ENCODE assay signal across 13 mouse cellular contexts in the genomic region with DNA sequence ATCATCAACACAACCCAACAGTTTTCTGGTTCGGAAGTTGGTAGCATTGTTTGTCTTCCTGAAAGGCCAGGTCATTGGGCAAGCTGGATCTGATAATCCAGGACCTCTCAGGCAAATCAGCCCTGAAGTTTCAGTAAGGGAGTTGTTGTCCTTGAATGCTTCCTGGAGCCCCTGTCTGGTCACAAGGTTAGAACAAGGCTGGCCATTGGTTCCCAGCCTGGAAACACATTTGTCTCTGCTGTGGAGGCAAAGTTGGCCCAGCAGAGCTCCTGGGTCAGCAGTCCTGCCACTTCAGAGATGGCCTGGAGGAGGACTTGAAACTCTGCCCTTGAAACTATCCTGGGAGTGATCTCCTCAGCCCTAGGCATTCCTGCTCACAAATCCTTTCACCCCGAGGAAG. TPM values are rescaled to one million over a fixed set of nuclear protein-coding genes. Genes with fewer than 3 reads are reported as not detected.
DNase-seq lines count a peak whose midpoint lies in the region; ATAC-seq and TF ChIP-seq lines count a peak whose summit lies in the region.
"Had no signal": no experiment of that assay in that cellular context is flagged by ENCODE, and none has a peak within 500 bp of the region (broad histone marks: within the 10 kb centered on the region; RNA-seq: fewer than 3 reads in every experiment).

No protein-coding gene starts in this region.

- 0 out of 2 replicates have a peak overlapping the region, but pooled peaks have one; percentile 79 for H3K4me3 ChIP-seq in intestine, postnatal 0 days (ENCODE audit: low read depth, low read length)
- no peak overlapping the region for H3K4me3 ChIP-seq in intestine, embryonic 16.5 days (ENCODE audit: low read length)
- H3K4me3 ChIP-seq in bone marrow, adult 2 months (replicated peaks; ENCODE audit: control insufficient read depth, low read depth, low read length) = peak overlapping the region; percentile 83
- peak overlapping the region; percentile 64; the same call in 1 of the 2 replicates for H3K4me3 ChIP-seq in liver, postnatal 0 days (ENCODE audit: low read depth, low read length)
- H3K4me3 ChIP-seq: limb, embryonic 10.5 days had no signal

- H3K27me3 ChIP-seq in intestine, postnatal 0 days (replicated peaks; ENCODE audit: control insufficient read depth, insufficient read depth, low read length) = no peaks in the 10 kb centered on the region
- no peaks in the 10 kb centered on the region; the same call in 1 of the 2 replicates for H3K27me3 ChIP-seq in intestine, embryonic 16.5 days (replicated peaks; ENCODE audit: control insufficient read depth, insufficient read depth, low read length)
- H3K27me3 ChIP-seq in liver, postnatal 0 days (ENCODE audit: insufficient read depth, low read length) = peaks cover 12% of the 10 kb centered on the region; the same call in 1 of the 2 replicates

- no peak overlapping the region for H3K27ac ChIP-seq in intestine, postnatal 0 days (ENCODE audit: low read depth, low read length)
- H3K27ac ChIP-seq in intestine, embryonic 16.5 days (ENCODE audit: low read length) = no peak overlapping the region
- H3K27ac ChIP-seq in bone marrow, adult 2 months (ENCODE audit: control insufficient read depth, insufficient read depth, low read depth, low read length, poor library complexity) = no peak overlapping the region
- H3K27ac ChIP-seq in liver, postnatal 0 days (ENCODE audit: low read depth) = no peak overlapping the region
- H3K27ac ChIP-seq: embryonic facial prominence, embryonic 12.5 days; limb, embryonic 10.5 days; macrophage had no signal

- ATAC-seq in intestine, postnatal 0 days = no peak
- ATAC-seq in intestine, embryonic 16.5 days = no peak
- no peak for ATAC-seq in liver, postnatal 0 days

- WGBS in intestine, postnatal 0 days = 70% methylated on average over 2 of the region's 2 CpGs
- WGBS in intestine, embryonic 16.5 days = 73% methylated on average over 2 of the region's 2 CpGs
- WGBS in bone marrow, adult 2 months = 13% methylated on average over 2 of the region's 2 CpGs
- 28% methylated on average over 2 of the region's 2 CpGs for WGBS in liver, postnatal 0 days (ENCODE audit: insufficient replicate concordance)

- peak; percentile 40 for DNase-seq in adrenal gland, postnatal 14 days
- DNase-seq in adrenal gland, postnatal 4 days (ENCODE audit: low spot score in 2 of 2) = no peak
- DNase-seq in liver, postnatal 0 days = no peak
- no peak for DNase-seq in natural killer cell, adult 2 months (ENCODE audit: low spot score in 2 of 2)
- no peak for DNase-seq in kidney, adult 9 months
- DNase-seq: cerebellum, adult 11-12 months had no signal

- 0 out of 2 replicates have a peak, but pooled peaks cover 3% of the 10 kb centered on the region for H3K36me3 ChIP-seq in intestine, postnatal 0 days (ENCODE audit: control insufficient read depth, insufficient read depth)
- H3K36me3 ChIP-seq in intestine, embryonic 16.5 days (ENCODE audit: control insufficient read depth, insufficient read depth, low read length) = no peaks in the 10 kb centered on the region
- H3K36me3 ChIP-seq in liver, postnatal 0 days (replicated peaks; ENCODE audit: insufficient read depth, low read length) = no peaks in the 10 kb centered on the region
- H3K36me3 ChIP-seq: embryonic facial prominence, embryonic 12.5 days; limb, embryonic 10.5 days had no signal

- H3K4me2 ChIP-seq in intestine, postnatal 0 days (replicated peaks; ENCODE audit: low read depth) = peak overlapping the region; percentile 1; the same call in 1 of the 2 replicates
- no peak overlapping the region for H3K4me2 ChIP-seq in intestine, embryonic 16.5 days (ENCODE audit: low read depth, low read length)
- H3K4me2 ChIP-seq in liver, postnatal 0 days (ENCODE audit: low read depth, low read length) = peak overlapping the region; percentile 89

- H3K4me1 ChIP-seq in intestine, postnatal 0 days (replicated peaks; ENCODE audit: control insufficient read depth, insufficient read depth, low read length) = no peaks in the 10 kb centered on the region
- 0 out of 2 replicates have a peak, but pooled peaks cover 2% of the 10 kb centered on the region for H3K4me1 ChIP-seq in intestine, embryonic 16.5 days (ENCODE audit: control insufficient read depth, insufficient read depth, low read length)
- peaks cover 5% of the 10 kb centered on the region; the same call in 1 of the 2 replicates for H3K4me1 ChIP-seq in bone marrow, adult 2 months (ENCODE audit: control insufficient read depth, insufficient read depth, low read length)
- H3K4me1 ChIP-seq in liver, postnatal 0 days (ENCODE audit: insufficient read depth) = peaks cover 7% of the 10 kb centered on the region; the same call in 1 of the 2 replicates

- H3K9ac ChIP-seq in intestine, postnatal 0 days (ENCODE audit: low read depth, low read length) = no peak overlapping the region
- no peak overlapping the region for H3K9ac ChIP-seq in intestine, embryonic 16.5 days (ENCODE audit: low read depth, low read length)
- no peak overlapping the region for H3K9ac ChIP-seq in liver, postnatal 0 days (replicated peaks)
- H3K9ac ChIP-seq: embryonic facial prominence, embryonic 12.5 days had no signal

- no peak for TF ChIP-seq CTCF in intestine, postnatal 0 days (IDR thresholded peaks at IDR 0.05; ENCODE audit: low read depth)
- TF ChIP-seq CTCF in bone marrow, adult 2 months (IDR thresholded peaks at IDR 0.05; ENCODE audit: control insufficient read depth, insufficient read depth, low read length) = no peak
- no peak for TF ChIP-seq CTCF in liver, postnatal 0 days (IDR thresholded peaks at IDR 0.05; ENCODE audit: low read depth)

- no peaks in the 10 kb centered on the region for H3K9me3 ChIP-seq in intestine, postnatal 0 days (ENCODE audit: control insufficient read depth)
- H3K9me3 ChIP-seq in intestine, embryonic 16.5 days (ENCODE audit: control insufficient read depth, low read length) = no peaks in the 10 kb centered on the region
- H3K9me3 ChIP-seq in liver, postnatal 0 days (ENCODE audit: low read length) = no peaks in the 10 kb centered on the region
- H3K9me3 ChIP-seq: embryonic facial prominence, embryonic 12.5 days; limb, embryonic 10.5 days had no signal

- TF ChIP-seq POLR2A in bone marrow, adult 2 months (IDR thresholded peaks at IDR 0.05; ENCODE audit: borderline replicate concordance, control insufficient read depth, low read depth, low read length) = no peak

- TF ChIP-seq EP300 in liver, postnatal 0 days (IDR thresholded peaks at IDR 0.05; ENCODE audit: low read depth) = no peak

RNA-seq across cellular contexts. Expression of a gene that starts 2.1 kb away (rescaled TPM):
- 4.4 and 8.0 TPM in 2 replicates for total RNA-seq in adrenal gland, postnatal 14 days (2021)
- 1 to 10 TPM; 6.6 to 7.7 TPM for total RNA-seq in adrenal gland, postnatal 4 days (2021)
- polyA plus RNA-seq in intestine, postnatal 0 days (2015; fragmentation: Nextera tagmentation; extraction: Ambion mirVana) = 4.7 and 5.2 TPM in 2 replicates
- polyA plus RNA-seq in intestine, embryonic 16.5 days (2015; fragmentation: Nextera tagmentation; extraction: Ambion mirVana) = 2.4 and 2.9 TPM in 2 replicates
- polyA plus RNA-seq in bone marrow, adult 2 months (2011; ENCODE audit: insufficient read depth, insufficient read length, low replicate concordance, missing spikeins) = 10.8 and 27.7 TPM in 2 replicates
- polyA plus RNA-seq in liver, postnatal 0 days (2015; fragmentation: Nextera tagmentation; extraction: Ambion mirVana) = 3.5 and 3.9 TPM in 2 replicates

RNA-seq across cellular contexts. Expression of a gene that starts 11.0 kb away (rescaled TPM):
- total RNA-seq in adrenal gland, postnatal 14 days (2021) = not detected in 2 replicates
- 1 to 10 TPM in 1 of 2 experiments, not detected in 1; 3.8 TPM for total RNA-seq in adrenal gland, postnatal 4 days (2021)
- polyA plus RNA-seq in intestine, postnatal 0 days (2015; fragmentation: Nextera tagmentation; extraction: Ambion mirVana) = 61.7 and 63.6 TPM in 2 replicates
- polyA plus RNA-seq in intestine, embryonic 16.5 days (2015; fragmentation: Nextera tagmentation; extraction: Ambion mirVana) = 40.3 and 45.1 TPM in 2 replicates
- not detected in 2 replicates for polyA plus RNA-seq in bone marrow, adult 2 months (2011; ENCODE audit: insufficient read depth, insufficient read length, low replicate concordance, missing spikeins)
- polyA plus RNA-seq in liver, postnatal 0 days (2015; fragmentation: Nextera tagmentation; extraction: Ambion mirVana) = not detected in 2 replicates
- total RNA-seq: hematopoietic stem cell, adult 5-6 weeks had no signal
- polyA plus RNA-seq: embryonic facial prominence, embryonic 12.5 days; limb, embryonic 10.5 days; macrophage had no signal

Comparison
In these comparisons a context has a peak if more than half of its experiments do, and no peak if none do; other contexts are left out.
1. RNA of a gene that starts 11.0 kb away (polyA plus RNA-seq): 61.7 to 63.6 TPM in intestine, postnatal 0 days and 40.3 to 45.1 TPM in intestine, embryonic 16.5 days; not detected in bone marrow, adult 2 months and not detected in liver, postnatal 0 days; every median in the first group is over 10 times any median in the second.